Mouse (Mus musculus) erythroid progenitor cell, adult 5-6 weeks (primary cell): ENCODE data around the gene Ttll9. TPM values are rescaled to one million over a fixed set of nuclear protein-coding genes. Genes with fewer than 3 reads are reported as not detected.

Experiments used
- ATAC-seq: replicated peaks from 2 replicates; pipeline ENCODE4 v1.8.0; 2016; ENCODE audit warnings: moderate number of reproducible peaks, mild to moderate bottlenecking, moderate TSS enrichment, inconsistent platforms; ENCODE audit not compliant: poor library complexity, low FRiP score, severe bottlenecking
- total RNA-seq, 2 experiments: library from RNA; stranded (forward) in 1 of 2; stranded (reverse) in 1 of 2; fragments of 150-400 nt in 1 of 2; fragments of 186-747, 209-891 nt in 1 of 2; gene quantifications; 2 replicates each; pipeline versions ENCODE4 v1.2.3 to v1.2.4; 2015 to 2017; ENCODE audit warnings: low replicate concordance in 2 of 2

Ttll9 gene
- total RNA-seq, 2 experiments from 2014 or later, result not detected

- ATAC-seq, result no peak
Observed at GRCm38 (mm10) chr2:153045884-153046299, 83.6 kb downstream of the Ttll9 start.

GRCm38 (mm10) chr2:153047828-153048465, 85.7 kb downstream of the Ttll9 start:
- no peak for ATAC-seq

DNA sequence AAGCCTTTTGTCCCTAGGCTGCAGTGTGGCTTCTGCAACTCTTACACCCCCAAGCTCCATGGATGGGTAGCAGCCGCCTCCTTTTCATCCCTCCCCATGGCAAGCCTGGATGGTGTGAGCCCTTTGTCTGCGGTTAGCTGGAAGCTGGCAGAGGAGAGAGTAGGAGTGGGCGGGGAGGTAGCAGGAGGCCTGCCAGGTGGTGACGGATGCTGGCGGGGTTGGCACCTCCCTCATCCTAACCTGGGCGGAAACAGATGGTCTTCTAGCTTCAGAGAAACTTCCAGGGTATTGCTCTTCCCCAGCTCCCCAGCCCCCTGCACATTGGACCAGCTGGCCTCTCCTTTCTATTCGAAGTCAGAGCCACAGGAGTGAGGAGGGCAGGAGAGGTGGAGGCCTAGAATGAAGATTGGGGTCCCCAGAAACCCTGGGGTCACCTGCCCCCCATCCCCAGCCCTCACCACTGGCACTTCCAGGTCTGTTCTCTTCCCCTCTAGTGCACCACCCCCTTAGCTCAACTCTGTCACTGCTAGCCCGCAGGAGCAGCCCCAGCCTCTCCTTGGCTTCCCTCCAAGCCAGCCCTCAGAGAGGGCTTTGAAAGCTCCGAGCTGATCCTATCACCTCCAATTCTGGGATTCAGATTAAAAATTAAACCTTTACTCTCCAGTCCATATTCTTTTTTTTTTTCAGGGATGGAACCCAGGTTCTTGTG, 87.2 kb downstream of the Ttll9 start:
- ATAC-seq, result no peak

DNA sequence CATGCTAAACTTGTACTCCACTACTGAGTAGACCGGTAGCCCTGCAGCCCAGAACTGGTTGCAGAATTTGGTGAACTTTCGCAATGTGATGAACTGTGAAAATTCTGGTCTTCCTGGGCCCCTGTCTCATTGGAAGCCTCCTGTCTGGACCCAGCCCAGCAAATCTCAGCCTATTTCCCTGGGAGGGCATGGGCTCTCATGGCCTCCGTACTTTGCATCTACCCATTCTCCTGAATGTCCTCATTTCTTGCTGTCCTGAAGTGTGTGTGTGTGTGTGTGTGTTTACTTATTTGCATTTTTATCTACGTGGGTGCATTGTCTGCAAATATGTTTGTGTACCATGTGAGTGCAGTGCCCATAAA, 87.7 kb downstream of the Ttll9 start:
- ATAC-seq, result no peak

- ATAC-seq, result no peak
Observed at GRCm38 (mm10) chr2:153051095-153051494, 88.8 kb downstream of the Ttll9 start.

- no peak for ATAC-seq
Observed at GRCm38 (mm10) chr2:153051537-153051936, 89.3 kb downstream of the Ttll9 start.

DNA sequence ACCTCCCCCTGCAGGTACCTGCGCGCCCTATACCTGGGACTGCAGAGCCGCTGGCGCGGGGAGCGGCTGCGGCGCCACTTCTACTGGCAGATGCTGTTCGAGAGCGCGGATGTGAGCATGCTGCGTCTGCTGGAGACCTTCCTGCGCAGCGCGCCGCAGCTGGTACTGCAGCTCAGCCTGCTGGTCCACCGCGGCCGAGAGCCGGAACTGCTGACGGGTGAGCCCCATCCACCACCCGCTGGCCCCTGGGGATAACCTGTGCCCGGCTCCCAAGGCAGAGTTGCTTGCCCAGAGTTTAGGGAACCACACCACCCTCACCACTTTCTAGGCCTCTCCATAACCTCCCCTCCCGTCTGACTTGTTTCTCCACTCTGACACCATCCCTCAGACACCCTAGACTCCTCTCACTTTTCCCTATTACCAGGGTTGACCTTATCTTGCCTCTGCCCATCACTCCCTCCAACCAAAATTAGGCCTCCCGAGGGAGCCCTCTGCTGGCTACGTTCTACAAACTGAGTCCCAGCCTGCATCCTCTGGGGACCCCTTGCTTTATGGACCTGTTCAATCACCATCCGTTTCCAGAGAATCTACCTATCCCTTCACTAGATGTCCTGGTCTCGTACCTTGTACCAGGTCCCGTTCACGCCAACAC, 90.5 kb downstream of the Ttll9 start:
- no peak for ATAC-seq

DNA sequence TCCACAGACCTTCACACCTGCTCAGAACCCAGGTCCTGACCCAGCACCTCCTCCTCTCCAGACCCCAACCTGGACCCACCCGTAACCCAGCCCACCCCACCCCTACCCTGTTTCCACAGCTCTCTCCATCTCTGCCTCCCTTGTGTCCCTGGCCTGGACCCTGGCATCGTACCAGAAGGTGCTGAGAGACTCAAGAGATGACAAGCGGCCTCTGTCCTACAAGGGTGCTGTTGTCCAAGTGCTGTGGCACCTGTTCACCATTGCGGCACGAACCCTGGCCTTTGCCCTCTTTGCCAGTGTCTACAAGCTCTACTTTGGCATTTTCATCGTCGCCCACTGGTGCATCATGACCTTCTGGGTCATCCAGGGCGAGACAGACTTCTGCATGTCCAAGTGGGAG, 91.6 kb downstream of the Ttll9 start:
- no peak for ATAC-seq

DNA sequence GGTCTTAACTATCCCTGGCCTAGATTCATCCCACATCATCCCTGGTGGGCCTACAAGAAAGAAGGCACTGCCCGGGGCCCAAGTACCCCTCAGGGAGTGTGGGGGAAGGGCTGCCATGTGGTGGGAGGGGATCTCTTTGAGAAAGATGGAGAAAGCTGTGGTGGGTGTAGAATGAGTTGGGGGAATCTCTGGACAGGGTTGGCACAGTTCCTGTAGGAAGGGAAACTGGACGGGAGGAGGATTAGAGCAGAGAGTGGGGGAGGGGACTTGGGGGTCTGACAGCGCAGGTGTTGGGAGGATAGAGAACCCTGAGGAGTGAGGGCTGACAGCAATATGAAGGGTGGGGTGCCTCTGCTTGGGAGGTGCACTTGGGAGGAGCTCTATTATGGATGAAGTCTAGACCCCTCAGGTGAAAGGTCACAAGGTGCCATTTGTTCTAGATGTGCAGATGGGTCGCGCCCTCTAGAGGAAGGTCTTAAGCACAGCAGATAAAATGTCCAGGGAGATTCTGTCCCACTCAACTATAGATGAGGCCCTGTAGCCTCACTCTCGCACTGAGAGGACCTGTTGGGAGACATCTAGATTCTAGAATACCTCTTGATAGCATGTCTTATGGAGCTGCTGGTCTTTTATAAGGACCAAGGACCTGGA, 93.1 kb downstream of the Ttll9 start:
- ATAC-seq, result no peak

Other genes with a start within 250 kb of the Ttll9 start
- gene Id1, start 226.2 kb upstream of the Ttll9 start, total RNA-seq (2015; ENCODE audit: low replicate concordance), result 1.3 and 17.3 TPM in 2 replicates
- gene Id1, start 226.2 kb upstream of the Ttll9 start, total RNA-seq (2017; ENCODE audit: low replicate concordance), result 1.6 and 2.6 TPM in 2 replicates
- 1.8 TPM in 1 of 2 replicates, not detected in the other for gene Cox4i2, start 208.3 kb upstream of the Ttll9 start, total RNA-seq (2015; ENCODE audit: low replicate concordance)
- gene Cox4i2, start 208.3 kb upstream of the Ttll9 start, total RNA-seq (2017; ENCODE audit: low replicate concordance), result not detected in 2 replicates
- 80.9 and 99.1 TPM in 2 replicates for gene Bcl2l1, start 130.8 kb upstream of the Ttll9 start, total RNA-seq (2015; ENCODE audit: low replicate concordance)
- 76.9 and 94.9 TPM in 2 replicates for gene Bcl2l1, start 130.8 kb upstream of the Ttll9 start, total RNA-seq (2017; ENCODE audit: low replicate concordance)
- 326 and 338 TPM in 2 replicates for gene Tpx2, start 114.5 kb upstream of the Ttll9 start, total RNA-seq (2015; ENCODE audit: low replicate concordance)
- 393 and 412 TPM in 2 replicates for gene Tpx2, start 114.5 kb upstream of the Ttll9 start, total RNA-seq (2017; ENCODE audit: low replicate concordance)
- not detected in 2 replicates for gene Mylk2, start 51.1 kb upstream of the Ttll9 start, total RNA-seq (2015; ENCODE audit: low replicate concordance)
- gene Mylk2, start 51.1 kb upstream of the Ttll9 start, total RNA-seq (2017; ENCODE audit: low replicate concordance), result not detected in 2 replicates
- gene Foxs1, start 29.3 kb upstream of the Ttll9 start, total RNA-seq (2015; ENCODE audit: low replicate concordance), result not detected in 2 replicates
- not detected in 2 replicates for gene Foxs1, start 29.3 kb upstream of the Ttll9 start, total RNA-seq (2017; ENCODE audit: low replicate concordance)
- gene Dusp15, start 10.8 kb upstream of the Ttll9 start, total RNA-seq (2015; ENCODE audit: low replicate concordance), result not detected in 2 replicates
- not detected in 2 replicates for gene Dusp15, start 10.8 kb upstream of the Ttll9 start, total RNA-seq (2017; ENCODE audit: low replicate concordance)
- gene Pdrg1, start 52.9 kb downstream of the Ttll9 start, total RNA-seq (2015; ENCODE audit: low replicate concordance), result 8.8 and 13.3 TPM in 2 replicates
- gene Pdrg1, start 52.9 kb downstream of the Ttll9 start, total RNA-seq (2017; ENCODE audit: low replicate concordance), result 4.2 and 31.2 TPM in 2 replicates
- gene Xkr7, start 69.4 kb downstream of the Ttll9 start, total RNA-seq (2015; ENCODE audit: low replicate concordance), result not detected in 2 replicates
- not detected in 2 replicates for gene Xkr7, start 69.4 kb downstream of the Ttll9 start, total RNA-seq (2017; ENCODE audit: low replicate concordance)
- 0.72 TPM in 1 of 2 replicates, not detected in the other for gene Ccm2l, start 103.5 kb downstream of the Ttll9 start, total RNA-seq (2015; ENCODE audit: low replicate concordance)
- gene Ccm2l, start 103.5 kb downstream of the Ttll9 start, total RNA-seq (2017; ENCODE audit: low replicate concordance), result not detected in 2 replicates
- gene Hck, start 146.0 kb downstream of the Ttll9 start, total RNA-seq (2015; ENCODE audit: low replicate concordance), result 35.7 and 36.5 TPM in 2 replicates
- gene Hck, start 146.0 kb downstream of the Ttll9 start, total RNA-seq (2017; ENCODE audit: low replicate concordance), result 19.4 and 38.2 TPM in 2 replicates
- 18.0 and 21.4 TPM in 2 replicates for gene Tm9sf4, start 198.8 kb downstream of the Ttll9 start, total RNA-seq (2015; ENCODE audit: low replicate concordance)
- gene Tm9sf4, start 198.8 kb downstream of the Ttll9 start, total RNA-seq (2017; ENCODE audit: low replicate concordance), result 16.9 and 30.3 TPM in 2 replicates